In the genomic region with DNA sequence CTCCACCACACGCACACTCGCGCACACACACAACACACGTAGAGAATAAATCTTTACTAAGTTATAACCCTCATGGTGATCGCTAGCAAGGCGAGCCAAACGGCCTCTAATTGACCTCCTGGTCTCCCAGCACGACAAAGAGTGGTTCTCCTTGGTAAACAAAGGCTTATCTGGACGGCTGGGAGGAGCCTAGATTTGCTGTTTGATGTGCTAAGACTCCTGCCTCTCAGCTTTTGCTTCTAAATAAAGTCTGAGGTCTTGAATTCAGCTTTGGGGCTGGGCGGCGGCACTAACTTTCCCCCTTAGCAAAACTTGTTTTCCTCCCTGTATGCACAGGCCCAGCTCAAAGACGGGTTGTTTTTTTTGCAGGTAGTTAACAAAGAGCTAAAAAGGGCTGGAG, we compare ENCODE assay signal across 17 mouse cellular contexts. TPM values are rescaled to one million over a fixed set of nuclear protein-coding genes. Genes with fewer than 3 reads are reported as not detected.
DNase-seq lines count a peak whose midpoint lies in the region; ATAC-seq lines count a peak whose summit lies in the region.
"Had no signal": no experiment of that assay in that cellular context is flagged by ENCODE, and none has a peak within 500 bp of the region (broad histone marks: within the 10 kb centered on the region; RNA-seq: fewer than 3 reads in every experiment).

No protein-coding gene starts in this region.

- H3K36me3 ChIP-seq in intestine, embryonic 16.5 days (ENCODE audit: control insufficient read depth, insufficient read depth, low read length) = no peaks in the 10 kb centered on the region
- H3K36me3 ChIP-seq in intestine, embryonic 15.5 days = no peaks in the 10 kb centered on the region
- H3K36me3 ChIP-seq: heart, embryonic 13.5 days; limb, embryonic 13.5 days; liver, embryonic 15.5 days; midbrain, embryonic 13.5 days had no signal

- H3K4me1 ChIP-seq in intestine, embryonic 16.5 days (ENCODE audit: control insufficient read depth, insufficient read depth, low read length) = no peaks in the 10 kb centered on the region; the same call in 1 of the 2 replicates
- peaks cover 11% of the 10 kb centered on the region for H3K4me1 ChIP-seq in intestine, embryonic 15.5 days (replicated peaks)

- no peak overlapping the region for H3K27ac ChIP-seq in intestine, embryonic 16.5 days (ENCODE audit: low read length)
- H3K27ac ChIP-seq in intestine, embryonic 15.5 days = no peak overlapping the region
- H3K27ac ChIP-seq: heart, embryonic 13.5 days; limb, embryonic 13.5 days; liver, embryonic 15.5 days; midbrain, embryonic 13.5 days had no signal

- peak; percentile 21; the same call in 1 of the 2 replicates for ATAC-seq in intestine, embryonic 16.5 days
- no peak for ATAC-seq in intestine, embryonic 15.5 days
- no peak for ATAC-seq in megakaryocyte, adult 5-6 weeks (ENCODE audit: poor library complexity, severe bottlenecking)
- no peak for ATAC-seq in megakaryocyte-erythroid progenitor cell, adult 5-6 weeks (replicated peaks; ENCODE audit: low FRiP score, low TSS enrichment, poor library complexity, severe bottlenecking)
- ATAC-seq: CD4-positive, CD25-positive, alpha-beta regulatory T cell, adult 4 months; inflammation-experienced regulatory T-cells, adult 6 months; midbrain, embryonic 13.5 days had no signal

- no peak overlapping the region for H3K4me3 ChIP-seq in intestine, embryonic 16.5 days (ENCODE audit: low read length)
- H3K4me3 ChIP-seq in intestine, embryonic 15.5 days (replicated peaks) = no peak overlapping the region
- H3K4me3 ChIP-seq: erythroblast, embryonic 14.5 days; heart, embryonic 13.5 days; limb, embryonic 13.5 days; liver, embryonic 15.5 days; midbrain, embryonic 13.5 days had no signal

- 20% methylated on average over 12 of the region's 12 CpGs for WGBS in intestine, embryonic 16.5 days
- WGBS in intestine, embryonic 15.5 days = 23% methylated on average over 12 of the region's 12 CpGs

- peak; percentile 97 for DNase-seq in ES-CJ7 (ENCODE audit: low read depth, low spot score)
- DNase-seq in R1 (ENCODE audit: low read depth, low spot score) = peak; percentile 99
- DNase-seq in lung, postnatal 25 days (ENCODE audit: low spot score) = peak; percentile 29
- DNase-seq: cerebellum, adult 11-12 months; gastrocnemius, postnatal 10 days had no signal

- H3K9me3 ChIP-seq in intestine, embryonic 16.5 days (ENCODE audit: control insufficient read depth, low read length) = no peaks in the 10 kb centered on the region
- H3K9me3 ChIP-seq in intestine, embryonic 15.5 days = no peaks in the 10 kb centered on the region
- H3K9me3 ChIP-seq: liver, embryonic 15.5 days had no signal

- no peak overlapping the region for H3K9ac ChIP-seq in intestine, embryonic 16.5 days (ENCODE audit: low read depth, low read length)
- H3K9ac ChIP-seq in intestine, embryonic 15.5 days = no peak overlapping the region
- H3K9ac ChIP-seq: heart, embryonic 13.5 days; limb, embryonic 13.5 days; liver, embryonic 15.5 days; midbrain, embryonic 13.5 days had no signal

- H3K4me2 ChIP-seq in intestine, embryonic 16.5 days (ENCODE audit: low read depth, low read length) = no peak overlapping the region
- no peak overlapping the region for H3K4me2 ChIP-seq in intestine, embryonic 15.5 days (replicated peaks)
- H3K4me2 ChIP-seq: heart, embryonic 13.5 days; limb, embryonic 13.5 days; liver, embryonic 15.5 days; midbrain, embryonic 13.5 days had no signal

- peaks cover 3% of the 10 kb centered on the region; the same call in 1 of the 2 replicates for H3K27me3 ChIP-seq in intestine, embryonic 16.5 days (replicated peaks; ENCODE audit: control insufficient read depth, insufficient read depth, low read length)
- H3K27me3 ChIP-seq in intestine, embryonic 15.5 days (replicated peaks) = 0 out of 2 replicates have a peak, but pooled peaks cover 5% of the 10 kb centered on the region

RNA-seq across cellular contexts. Expression of a gene that starts 5.0 kb away (rescaled TPM):
- polyA plus RNA-seq in intestine, embryonic 16.5 days (2015; fragmentation: Nextera tagmentation; extraction: Ambion mirVana) = 4.3 and 4.7 TPM in 2 replicates
- polyA plus RNA-seq in intestine, embryonic 15.5 days (2015; fragmentation: Nextera tagmentation; extraction: Ambion mirVana) = 3.8 and 4.6 TPM in 2 replicates
- 0.09 TPM in 1 of 2 replicates, not detected in the other for total RNA-seq in megakaryocyte, adult 5-6 weeks (2015)
- 0.16 TPM in 1 of 2 replicates, not detected in the other for total RNA-seq in megakaryocyte, adult 5-6 weeks (2017)
- total RNA-seq in megakaryocyte-erythroid progenitor cell, adult 5-6 weeks (2014; fragmentation: Nextera tagmentation) = not detected in 2 replicates
- not detected in 2 replicates for total RNA-seq in megakaryocyte-erythroid progenitor cell, adult 5-6 weeks (2017)
- total RNA-seq: hematopoietic stem cell, adult 5-6 weeks had no signal

Comparison
In these comparisons a context has a peak if more than half of its experiments do, and no peak if none do; other contexts are left out.
1. DNase-seq: peak in every context shown above with its lines; median percentile 99 in R1; 97 in ES-CJ7; 29 in lung, postnatal 25 days.